Mouse (Mus musculus) ES-E14 (cell line): ENCODE data around the gene Slk.

Experiments used
- CHD2 ChIP-seq: IDR thresholded peaks from 2 replicates; pipeline ENCODE4 v1.6.1; 2014; ENCODE audit warnings: mild to moderate bottlenecking, low read depth, low read length, inconsistent platforms
- HCFC1 ChIP-seq: IDR thresholded peaks from 2 replicates; pipeline ENCODE4 v1.6.1; 2012; ENCODE audit warnings: low read length, inconsistent platforms, borderline replicate concordance; ENCODE audit not compliant: insufficient read depth
- MAFK ChIP-seq: IDR thresholded peaks from 2 replicates; pipeline ENCODE4 v1.6.1; 2014; ENCODE audit warnings: mild to moderate bottlenecking, low read depth, low read length, inconsistent platforms; ENCODE audit not compliant: insufficient read depth
- ZC3H11A ChIP-seq: IDR thresholded peaks from 2 replicates; pipeline ENCODE4 v1.6.1; 2012; ENCODE audit warnings: low read depth, mild to moderate bottlenecking, inconsistent platforms, low read length, borderline replicate concordance
- ZNF384 ChIP-seq: IDR thresholded peaks from 2 replicates; pipeline ENCODE4 v1.6.1; 2012; ENCODE audit warnings: low read depth, low read length, inconsistent platforms

- TF ChIP-seq ZC3H11A (no peak), ZNF384 (no peak), CHD2 (no peak), MAFK (no peak), HCFC1 (no peak)
These were observed 48.2 kb upstream of the Slk start for GRCm38 (mm10) chr19:47531309-47531708.
